Mouse (Mus musculus) brain, embryonic 18.5 days (tissue): Measurements from ENCODE around the gene Myo1b.

Experiments
- DNase-seq: peaks from one replicate; pipeline ENCODE4 v3.0.0-alpha.2; 2012; ENCODE audit warnings: low read depth, low spot score

Myo1b gene

DNA sequence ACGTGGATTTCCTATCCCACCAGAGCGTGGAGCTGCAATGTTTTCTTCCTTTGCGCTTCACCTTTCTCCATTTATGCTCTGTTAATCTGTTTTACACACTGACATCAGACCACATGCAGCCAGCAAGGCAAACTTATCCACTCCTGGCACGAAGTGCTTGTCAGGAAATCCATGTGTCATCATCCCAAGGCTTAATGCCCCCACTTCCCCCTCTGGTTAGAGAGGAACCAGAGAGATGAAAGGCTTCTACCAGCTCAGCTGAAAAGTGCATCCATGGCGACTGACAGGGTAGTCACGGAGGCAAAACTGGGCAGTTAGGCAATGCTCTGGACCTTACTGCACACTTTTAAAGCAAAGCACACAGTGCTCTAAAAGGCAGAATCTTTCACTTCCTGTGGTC is 126.6 kb downstream of the Myo1b start:
- no peak for DNase-seq

DNA sequence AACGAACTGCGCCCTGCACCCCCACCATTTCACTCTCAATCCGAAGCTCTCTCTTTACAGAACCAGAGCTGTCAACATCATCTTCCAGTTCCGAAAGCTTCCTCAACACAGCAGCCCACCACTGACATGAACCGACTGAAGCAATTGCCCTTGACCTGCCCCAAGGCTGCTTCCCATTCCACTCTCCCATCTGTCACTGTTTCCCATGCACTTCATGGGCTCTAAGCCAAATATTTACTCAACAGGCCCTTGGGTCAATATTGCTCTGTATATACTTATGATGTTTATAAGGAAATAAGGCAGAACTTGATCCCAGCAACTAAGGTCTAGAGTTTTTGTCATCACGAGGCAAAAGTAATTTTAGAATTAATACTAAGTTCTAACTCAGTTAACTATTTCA is 133.8 kb downstream of the Myo1b start:
- no peak for DNase-seq

DNA sequence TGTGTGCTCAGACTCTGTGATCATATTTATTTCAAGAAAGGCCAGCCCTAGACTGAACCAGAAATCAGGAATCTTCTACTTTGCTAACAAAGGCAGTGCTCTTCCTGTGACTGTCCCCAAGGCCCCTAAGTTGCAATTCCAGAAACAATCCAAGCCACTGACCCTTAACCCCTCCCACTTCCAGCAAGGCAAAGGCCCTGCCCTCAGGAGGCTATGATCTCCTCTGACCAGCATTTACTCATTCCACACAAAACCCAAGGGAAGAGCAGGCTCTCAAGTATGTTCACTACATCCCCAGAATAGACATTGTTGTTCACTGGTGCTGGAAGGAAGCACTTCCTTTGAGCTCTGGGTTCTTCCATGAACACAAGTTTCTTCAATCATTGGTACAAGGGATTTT is 135.5 kb downstream of the Myo1b start:
- DNase-seq = no peak

DNA sequence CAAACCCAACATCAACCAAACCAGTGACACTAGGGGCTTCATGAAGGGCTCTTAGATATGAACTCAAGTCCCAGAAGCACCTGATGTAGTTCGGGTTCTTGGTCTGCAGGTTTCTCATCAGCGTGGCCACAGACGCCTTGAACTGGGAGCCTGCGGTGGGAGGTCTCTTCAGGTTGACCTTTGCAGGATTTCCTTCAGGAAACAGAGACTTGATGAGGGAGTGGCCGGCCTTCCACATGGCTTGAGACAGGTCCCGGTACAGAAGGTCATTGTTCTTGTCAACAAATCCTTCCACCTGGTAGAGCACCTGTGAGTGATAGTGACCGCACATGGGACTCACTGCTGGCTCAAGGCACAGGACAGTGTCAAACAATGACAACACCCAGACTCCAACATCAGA is 137.6 kb downstream of the Myo1b start:
- DNase-seq = no peak

DNA sequence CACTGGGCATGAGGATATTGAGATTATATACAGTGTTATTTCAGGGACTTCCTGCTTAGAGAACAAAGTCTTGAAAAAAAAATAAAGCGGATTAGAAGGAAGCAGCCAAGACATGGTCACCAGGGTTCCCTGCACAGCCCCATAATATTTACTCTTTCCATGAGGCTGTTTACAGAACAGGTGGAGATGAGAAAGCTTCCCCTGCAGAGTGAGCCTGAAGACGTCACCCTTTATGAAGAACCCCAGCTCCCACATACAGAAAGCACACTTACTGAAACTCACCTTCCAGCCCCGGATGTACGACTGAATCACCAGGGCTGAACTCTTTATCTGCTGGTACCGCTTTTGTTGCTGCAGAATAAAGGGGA is 145.4 kb downstream of the Myo1b start:
- DNase-seq = no peak

DNA sequence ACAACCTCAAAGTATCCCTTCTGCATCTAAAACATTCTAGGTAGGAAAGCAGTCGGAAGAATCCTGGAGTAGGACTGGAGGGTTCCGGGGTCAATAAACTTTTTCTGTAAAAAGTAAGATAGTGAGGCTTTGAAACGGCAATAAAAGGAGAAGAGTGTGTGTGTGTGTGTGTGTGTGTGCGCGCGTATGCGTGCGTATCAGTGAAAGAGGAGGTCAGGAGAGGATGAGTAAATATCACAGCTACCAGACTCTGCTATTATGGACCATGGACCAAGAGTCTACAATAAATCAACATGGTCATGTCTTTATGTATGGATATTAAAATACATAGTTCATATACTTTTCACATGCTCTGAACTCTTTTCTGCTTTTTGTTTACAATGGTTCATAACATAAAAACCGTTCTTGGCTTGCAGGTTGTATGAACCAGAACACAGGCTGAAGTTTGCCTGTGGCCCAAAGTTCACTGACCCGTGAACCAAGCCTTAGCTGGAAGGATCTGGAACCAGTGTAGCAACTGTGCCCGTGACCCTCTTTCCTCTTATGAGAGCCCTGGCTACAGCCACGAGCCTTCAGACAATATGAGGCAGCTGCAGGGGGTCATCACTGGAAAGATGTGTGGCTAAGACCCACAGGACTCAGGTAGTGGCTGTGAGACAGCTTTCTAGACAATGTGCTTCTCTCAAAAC is 145.9 kb downstream of the Myo1b start:
- DNase-seq = no peak

DNA sequence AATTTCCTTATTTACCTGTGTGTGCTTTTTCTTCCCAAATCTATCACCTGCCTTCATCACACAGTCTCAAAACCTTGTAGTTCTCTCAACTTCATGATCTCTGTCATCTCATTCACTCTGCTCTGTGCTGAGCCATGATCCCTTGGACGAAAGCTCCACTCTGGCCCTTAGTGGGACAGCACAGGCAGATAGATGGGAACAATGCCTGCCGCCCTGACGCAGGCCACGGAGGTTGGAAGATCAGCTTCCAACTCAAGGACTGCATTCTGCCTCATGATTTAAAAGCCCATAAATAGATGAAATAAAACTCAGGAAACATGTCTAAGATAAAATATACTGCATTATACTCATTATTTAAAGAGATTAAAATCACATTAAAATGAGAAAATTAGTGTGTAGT is 149.6 kb downstream of the Myo1b start:
- DNase-seq = no peak

DNA sequence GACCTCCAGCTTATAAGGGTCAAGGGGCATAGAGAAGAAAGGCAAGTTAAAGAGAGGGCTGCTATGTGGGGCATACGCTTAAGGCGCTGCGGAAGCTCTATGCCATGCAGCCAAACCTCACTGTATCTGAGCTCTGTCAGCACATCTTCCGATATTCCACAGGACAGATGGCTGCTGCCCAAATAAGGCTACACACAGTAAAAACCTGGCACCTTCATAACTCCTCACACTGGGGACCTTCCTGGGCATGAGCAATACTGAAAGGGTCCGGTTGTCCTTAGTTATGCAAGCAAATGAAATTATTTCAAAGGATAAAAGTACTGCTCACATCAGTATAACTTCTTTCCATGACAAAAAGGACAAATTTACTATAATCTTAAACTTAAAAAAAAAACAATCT is 150.7 kb downstream of the Myo1b start:
- no peak for DNase-seq

DNA sequence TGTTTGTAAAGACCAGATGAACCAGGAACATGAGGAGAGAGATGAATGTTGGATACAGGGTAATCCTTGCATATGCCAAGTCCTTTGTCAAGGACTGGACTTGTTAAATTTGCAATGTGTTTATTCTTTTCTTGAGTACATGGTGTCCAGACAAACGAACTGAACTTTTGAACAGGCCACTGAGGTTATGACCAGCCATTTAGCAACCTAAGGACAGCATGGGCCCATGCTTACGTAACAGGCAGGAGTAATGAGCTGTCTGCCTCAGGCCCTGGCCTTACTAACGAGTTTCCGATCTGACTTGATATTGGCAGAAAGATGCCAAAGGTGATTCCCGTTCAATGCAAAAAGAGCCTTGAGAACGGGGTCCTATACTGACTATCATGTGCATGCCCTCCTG is 156.2 kb downstream of the Myo1b start:
- DNase-seq = no peak

DNA sequence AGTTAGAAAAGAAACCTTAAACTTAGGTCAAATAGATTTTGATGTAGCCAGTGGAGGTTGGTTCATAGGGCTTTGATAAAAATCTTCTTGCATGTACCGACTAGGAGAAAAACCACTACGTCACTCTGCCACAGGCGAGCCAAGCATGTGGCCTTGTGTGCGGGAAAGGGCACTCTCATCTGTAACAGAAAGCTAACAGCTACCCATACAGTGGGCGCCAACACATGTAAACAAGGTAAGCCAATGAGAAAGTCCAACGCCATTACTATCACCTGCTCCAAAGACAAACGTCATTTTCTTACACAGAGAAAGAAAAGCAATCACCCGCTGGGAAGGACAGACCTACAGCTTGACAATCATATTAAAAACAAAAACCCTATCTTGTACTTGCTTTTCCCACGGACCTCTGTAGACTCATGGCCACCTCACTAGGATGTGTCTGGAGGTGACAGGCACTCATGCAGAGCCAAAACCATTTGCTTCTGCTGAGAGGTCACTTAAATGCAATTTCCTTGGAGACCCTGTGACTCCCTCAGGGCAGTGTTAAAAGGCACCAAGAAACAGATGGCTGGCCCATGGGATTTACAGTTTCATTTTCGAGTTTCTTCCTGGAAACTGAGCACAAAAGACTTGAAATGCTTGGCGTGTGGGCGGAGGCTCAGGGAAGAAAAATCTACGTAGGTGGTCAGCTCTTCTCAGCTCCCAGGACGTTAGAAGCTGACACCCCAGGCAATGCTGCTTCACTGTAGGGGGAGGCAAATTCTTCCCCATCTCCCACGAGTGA is 157.4 kb downstream of the Myo1b start:
- DNase-seq = no peak

DNA sequence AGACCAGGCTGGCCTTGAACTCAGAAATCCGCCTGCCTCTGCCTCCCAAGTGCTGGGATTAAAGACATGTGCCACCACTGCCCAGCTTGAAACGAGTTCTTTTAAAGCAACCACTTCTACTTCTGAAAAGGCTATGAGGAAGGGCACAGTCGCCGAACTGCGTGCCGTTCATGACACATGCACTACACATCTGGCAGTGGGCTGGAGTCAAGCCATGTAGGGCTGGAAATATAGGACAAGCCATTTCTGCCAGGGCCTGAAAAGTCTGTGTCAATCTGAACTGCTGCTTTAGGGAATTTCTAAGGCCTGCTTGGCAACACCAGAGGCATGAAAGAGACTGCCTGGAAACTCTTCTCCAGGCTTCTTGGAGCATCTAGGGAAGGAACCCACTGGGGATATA is 162.2 kb downstream of the Myo1b start:
- no peak for DNase-seq

DNA sequence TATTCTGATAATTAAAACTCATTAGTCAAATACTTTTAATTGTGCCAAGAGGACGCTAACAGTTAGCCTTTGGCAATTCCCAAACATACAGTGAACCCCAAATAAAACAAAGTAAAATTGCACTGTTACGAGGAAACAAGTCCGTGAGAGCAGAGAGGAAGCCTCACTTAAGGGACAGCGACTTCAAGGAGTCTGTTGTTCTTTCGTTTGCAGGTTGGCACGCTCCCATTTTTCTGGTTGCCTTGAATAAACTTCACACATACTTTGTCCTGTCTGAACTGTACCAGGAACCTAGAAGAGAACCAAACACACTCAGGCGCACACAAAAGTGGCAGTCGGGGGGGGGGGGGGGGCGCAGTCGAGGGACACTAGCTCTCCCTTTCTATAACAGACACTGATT is 164.9 kb downstream of the Myo1b start:
- no peak for DNase-seq

DNA sequence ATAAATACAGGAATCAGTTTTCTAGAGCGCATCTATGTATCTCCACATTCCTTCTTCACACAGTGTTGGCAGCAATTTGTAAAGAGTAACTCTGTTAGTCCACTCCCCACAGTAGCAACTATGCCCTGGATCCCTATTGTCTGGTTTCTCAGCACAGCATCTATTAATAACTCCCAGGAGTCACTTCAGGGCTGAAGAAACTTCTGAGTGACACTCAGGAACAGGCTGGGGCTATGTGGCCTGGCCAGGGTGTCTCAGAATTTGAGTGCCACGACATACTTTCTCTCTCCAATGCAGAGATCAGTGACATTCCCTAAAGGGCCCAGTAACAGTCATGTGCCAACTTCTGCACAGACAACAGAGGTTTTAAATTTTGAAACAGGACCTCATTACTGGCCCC is 167.6 kb downstream of the Myo1b start:
- DNase-seq = no peak

DNA sequence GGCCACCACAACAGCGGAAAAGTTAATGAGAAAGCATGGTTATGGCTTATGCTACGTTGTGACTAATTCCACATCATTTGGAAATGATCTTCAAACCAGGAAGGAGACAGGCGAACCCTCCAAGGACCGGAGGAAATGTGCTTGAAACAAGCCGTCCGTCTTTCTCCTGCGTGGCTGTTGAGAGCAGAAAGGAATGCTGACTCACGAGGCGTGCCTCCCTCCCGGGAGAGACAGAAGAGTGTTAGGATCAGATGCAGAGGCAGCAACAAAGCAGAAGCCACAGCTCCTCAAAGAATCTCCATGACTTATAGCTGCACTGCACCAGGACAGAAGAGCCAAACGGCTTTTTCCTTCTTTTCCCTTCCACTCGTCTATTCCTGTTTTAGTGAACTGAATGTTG is 168.4 kb downstream of the Myo1b start:
- no peak for DNase-seq

DNA sequence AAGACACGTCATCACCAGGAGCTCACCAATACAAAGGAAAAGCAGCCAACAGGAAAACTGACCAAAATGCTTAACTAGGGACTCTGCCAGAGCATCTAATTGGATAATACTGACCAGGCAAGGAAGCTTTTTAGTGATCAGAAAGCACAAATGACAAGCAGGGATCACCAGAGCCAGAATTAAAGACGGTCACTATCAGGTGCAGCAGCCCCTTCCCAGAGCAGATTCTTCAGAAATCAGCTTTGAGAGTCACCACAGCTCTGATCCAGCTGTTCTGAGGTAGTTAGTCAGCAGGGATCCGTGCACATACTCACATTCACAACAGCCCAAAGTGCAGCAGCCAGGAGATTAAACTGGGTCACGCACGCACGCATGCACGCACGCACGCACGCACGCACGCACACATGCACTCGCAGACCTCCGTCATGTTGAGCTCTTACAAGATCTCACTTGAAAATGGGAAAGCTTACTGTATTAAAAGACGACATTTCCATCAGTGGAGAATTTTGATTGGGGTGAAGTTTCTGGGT is 169.1 kb downstream of the Myo1b start:
- no peak for DNase-seq

DNA sequence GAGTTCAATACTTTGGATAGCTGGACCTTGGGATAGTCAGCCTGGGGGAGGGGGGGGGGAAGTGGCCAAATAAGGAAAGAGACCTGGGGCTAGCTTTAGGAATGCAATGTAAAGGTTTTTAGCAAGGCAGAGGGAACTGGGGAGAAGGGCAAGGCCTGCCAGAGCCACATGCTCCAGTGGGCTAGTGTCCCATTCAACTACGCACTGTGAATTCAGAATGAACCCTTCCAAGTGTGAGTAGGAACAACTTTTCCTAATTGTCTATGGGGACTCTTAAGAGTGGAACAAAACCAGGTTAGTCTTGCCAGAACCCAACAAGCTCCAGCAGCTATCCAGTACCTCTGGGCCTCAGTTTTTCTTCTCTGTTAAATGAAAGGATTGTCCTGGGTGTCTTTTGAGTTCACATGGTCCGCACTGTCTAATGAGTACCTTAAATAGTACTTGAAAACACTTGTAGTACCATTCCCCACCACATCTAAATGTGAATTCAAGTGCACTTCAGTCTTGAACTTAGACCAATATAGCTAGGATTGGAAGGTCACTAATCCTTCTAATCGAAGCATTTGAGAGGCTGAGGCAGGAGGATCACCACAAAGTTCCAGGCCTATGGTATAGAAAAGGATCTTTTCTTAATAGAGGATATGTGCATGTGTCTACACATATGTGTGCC is 172.0 kb downstream of the Myo1b start:
- DNase-seq = no peak

DNA sequence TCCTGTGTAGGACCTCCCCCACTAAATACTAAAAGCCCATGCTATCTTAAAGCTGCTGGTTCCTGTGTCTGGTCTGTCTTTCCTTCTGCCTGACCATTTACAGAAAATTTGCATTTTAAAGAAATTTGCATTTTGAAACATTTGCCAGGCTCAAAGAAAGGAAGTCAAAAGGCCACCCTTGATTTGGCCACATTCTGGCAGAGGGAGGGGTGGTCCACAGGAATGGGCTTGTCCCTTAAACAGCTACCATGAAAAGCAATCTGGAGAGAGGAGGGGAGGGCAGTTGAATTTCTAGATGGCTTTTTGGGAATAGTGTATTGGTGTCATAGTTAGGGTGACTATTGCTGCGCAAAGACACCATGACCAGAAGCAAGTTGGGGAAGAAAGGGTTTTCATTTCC is 173.3 kb downstream of the Myo1b start:
- no peak for DNase-seq

DNA sequence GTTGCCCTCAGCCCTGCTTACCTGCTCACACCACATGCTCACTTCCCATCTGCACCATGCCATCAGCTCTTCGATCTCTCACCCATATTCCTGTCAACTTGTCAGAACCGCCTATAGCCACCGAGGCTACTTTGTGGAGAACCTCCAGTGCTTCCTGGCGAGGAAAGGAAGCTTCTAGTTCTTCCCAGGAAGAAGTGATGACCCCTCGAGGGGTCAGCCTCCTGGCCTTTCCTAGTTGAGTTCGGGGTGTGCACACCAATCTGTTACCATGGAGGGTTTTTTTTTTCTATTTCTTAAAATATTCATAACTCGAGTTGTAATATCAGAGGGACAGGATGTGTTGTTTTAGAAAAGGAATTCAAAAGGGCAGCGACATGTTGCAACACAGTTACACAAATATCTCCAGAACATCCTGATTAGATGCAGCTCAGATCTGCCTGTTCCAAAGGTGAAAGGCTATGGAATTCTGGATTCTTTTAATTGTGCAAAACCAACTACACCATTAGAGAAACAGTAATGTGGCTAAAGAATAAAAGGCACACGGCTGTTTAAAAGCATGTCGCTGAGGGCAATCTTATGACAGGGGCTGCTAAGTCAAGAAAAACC is 175.1 kb downstream of the Myo1b start:
- DNase-seq = no peak

DNA sequence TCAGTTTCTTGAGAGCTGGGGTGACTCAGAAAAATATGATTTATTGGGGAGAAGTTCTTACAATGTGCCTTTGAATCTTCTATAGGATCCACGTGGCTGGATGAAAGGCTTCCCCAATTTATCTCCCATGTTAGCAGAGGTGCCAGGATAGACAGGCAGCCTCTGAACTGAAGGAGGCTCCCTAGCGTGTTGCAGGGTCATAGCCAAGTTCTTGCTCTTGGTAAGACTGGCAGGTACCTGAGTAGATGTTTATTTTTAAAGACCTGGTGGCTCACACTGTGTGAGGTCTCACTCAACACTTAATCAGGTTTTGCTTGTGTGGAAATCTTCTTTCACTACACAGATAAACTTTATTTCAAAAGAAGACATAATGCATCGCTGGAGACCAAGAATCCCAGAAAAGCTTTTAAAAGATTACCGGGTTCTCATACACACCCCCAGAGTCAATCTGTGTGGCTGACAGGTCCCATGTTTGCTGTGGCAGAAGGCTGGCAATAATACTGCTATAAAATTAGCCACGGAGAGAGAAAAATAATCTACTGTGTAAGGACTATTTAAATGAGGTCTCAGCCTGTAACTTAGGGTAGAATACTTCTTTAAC is 176.5 kb downstream of the Myo1b start:
- DNase-seq = no peak

DNA sequence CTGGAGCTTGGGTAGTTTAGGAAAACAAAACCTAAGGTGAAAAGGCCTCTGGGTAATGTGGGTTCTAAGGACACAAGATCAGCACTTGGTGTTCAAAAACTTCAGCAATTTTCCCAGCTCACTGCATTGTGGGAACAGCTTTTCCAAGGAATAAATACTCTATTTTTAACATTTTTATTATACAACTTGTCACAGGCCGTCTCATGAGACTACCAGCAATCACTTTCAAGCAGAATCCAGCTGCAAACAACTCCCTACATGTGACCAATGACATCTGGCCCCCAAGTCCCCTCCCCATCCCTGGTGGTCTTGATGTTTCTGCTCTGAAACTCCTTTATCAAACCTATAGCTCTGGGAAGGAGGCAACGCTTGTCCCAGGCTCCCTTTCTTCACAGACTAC is 179.0 kb downstream of the Myo1b start:
- DNase-seq = no peak

DNA sequence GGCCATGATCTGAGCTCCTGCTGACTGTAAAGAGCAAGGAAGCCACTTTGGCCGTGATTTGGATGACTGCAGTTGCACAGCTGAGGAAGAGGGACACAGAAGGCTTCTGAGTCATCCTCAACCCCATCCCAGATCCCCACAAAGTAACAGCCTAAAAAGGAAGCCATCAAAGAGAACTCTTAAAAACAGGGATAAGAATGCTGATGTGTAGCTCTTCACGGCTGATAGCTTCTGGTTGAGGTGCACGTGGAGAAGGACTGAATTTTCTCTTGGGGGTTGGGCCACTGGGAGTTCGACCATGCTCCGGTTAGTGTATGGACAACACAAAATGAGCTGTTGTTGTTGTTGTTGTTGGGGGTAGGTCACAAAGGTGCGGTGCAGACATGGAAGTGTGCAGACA is 181.2 kb downstream of the Myo1b start:
- no peak for DNase-seq

DNA sequence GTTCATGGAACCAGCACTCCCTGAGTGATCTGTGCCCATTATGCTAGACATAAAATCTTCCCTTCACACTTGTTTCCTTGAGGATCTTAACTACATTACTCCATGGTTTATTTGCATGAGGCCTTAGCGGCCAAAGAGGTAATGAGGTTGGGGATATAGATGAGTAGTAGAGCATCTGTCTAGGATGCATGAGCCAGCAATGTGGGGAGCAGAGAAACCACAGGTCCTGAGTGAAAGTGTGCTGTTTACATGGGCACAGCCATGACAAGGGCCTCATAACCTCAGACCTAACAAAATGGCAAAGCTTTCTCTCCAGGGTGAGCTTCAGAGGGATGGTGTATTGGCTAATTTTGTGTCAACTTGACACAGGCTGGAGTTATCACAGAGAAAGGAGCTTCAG is 186.5 kb downstream of the Myo1b start:
- DNase-seq = no peak
